Mouse (Mus musculus) cerebellum, adult 2 months (tissue): ENCODE data around the gene Stim2.

Experiments
- CTCF ChIP-seq: fragments of 200-500 bp; IDR thresholded peaks from 2 replicates; pipeline ENCODE4 v1.5.1; 2011; ENCODE audit warnings: low read depth, mild to moderate bottlenecking, control low read depth, low read length, moderate library complexity, borderline replicate concordance; ENCODE audit not compliant: insufficient read depth
- POLR2A ChIP-seq: fragments of 200-500 bp; IDR thresholded peaks from 2 replicates; pipeline ENCODE4 v1.6.1; 2011; ENCODE audit warnings: low read length, control low read depth, borderline replicate concordance; ENCODE audit not compliant: insufficient read depth

DNA sequence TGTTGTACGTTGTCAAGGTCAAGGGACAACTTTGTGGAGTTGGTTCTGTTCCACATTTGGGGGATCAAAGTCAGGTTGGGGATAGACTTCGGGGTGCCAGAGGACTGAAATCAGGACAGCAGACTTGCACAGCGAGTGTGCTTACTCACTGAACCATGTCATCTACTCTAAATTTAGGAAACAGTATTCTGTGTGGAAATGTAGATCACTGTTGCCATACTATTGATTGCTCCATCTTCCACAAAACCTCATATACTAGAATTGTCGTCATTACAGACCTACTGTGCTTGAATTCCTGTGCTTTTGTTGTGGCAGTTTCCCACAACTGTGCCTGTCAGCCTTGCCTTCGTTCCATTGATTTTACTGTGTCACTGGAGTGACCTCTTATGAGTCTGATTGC is 51.6 kb downstream of the Stim2 start:
- no peak for TF ChIP-seq CTCF
- no peak for TF ChIP-seq POLR2A
